Comparison of ENCODE assay signal across 9 mouse cellular contexts in the genomic region with DNA sequence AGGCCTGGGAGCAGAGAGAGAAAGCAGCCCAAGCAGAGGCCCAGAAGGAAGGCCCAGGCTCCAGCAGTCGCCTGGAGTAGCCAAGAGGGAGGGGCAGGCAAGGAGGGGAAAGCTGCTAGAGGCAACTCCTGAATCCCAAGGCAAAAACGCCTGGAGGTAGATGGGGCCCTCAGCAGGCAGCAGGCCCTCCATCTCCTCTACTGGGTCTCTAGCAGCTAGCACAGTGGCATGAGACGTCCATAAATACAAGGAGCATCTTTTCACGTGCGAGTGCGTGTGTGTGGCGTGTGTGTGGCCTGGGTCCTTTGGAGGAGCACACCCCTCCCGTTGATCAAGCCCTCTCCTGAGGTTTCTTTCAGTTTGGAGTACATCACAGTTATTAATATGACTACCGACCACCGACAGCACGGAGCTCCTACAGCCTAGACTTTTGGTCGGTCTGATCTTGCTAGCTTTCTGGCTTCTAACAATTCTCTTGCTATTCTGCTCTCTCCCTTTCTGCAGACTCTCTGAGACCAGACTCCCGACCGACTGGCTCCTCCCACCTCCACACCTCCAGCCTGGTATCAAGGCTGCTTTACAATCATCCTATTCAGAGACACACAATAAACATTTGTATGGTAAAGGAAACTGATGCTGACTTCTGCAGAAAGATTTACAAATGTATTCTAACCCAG. TPM values are rescaled to one million over a fixed set of nuclear protein-coding genes. Genes with fewer than 3 reads are reported as not detected.
A peak's percentile ranks its signal among the peaks of the same experiment; 100 is the strongest.
DNase-seq lines count a peak whose midpoint lies in the region; ATAC-seq lines count a peak whose summit lies in the region.
"Had no signal": no experiment of that assay in that cellular context is flagged by ENCODE, and none has a peak within 500 bp of the region (broad histone marks: within the 10 kb centered on the region; RNA-seq: fewer than 3 reads in every experiment).

No protein-coding gene starts in this region.

- no peaks in the 10 kb centered on the region for H3K36me3 ChIP-seq in embryonic facial prominence, embryonic 15.5 days
- H3K36me3 ChIP-seq in limb, embryonic 11.5 days (ENCODE audit: control insufficient read depth, insufficient read depth, low read length), result no peaks in the 10 kb centered on the region
- no peaks in the 10 kb centered on the region for H3K36me3 ChIP-seq in stomach, embryonic 14.5 days (ENCODE audit: control insufficient read depth, insufficient read depth, low read length)

- intact Hi-C loops in left cerebral cortex, postnatal 36 days (cut with DNase I), result no loop called here

- no peaks in the 10 kb centered on the region for H3K9me3 ChIP-seq in embryonic facial prominence, embryonic 15.5 days (replicated peaks)
- no peaks in the 10 kb centered on the region for H3K9me3 ChIP-seq in limb, embryonic 11.5 days (ENCODE audit: control insufficient read depth, low read length)
- H3K9me3 ChIP-seq in stomach, embryonic 14.5 days (ENCODE audit: control insufficient read depth, low read depth, low read length), result no peaks in the 10 kb centered on the region

- peak overlapping the region; percentile 85 for H3K27ac ChIP-seq in embryonic facial prominence, embryonic 15.5 days (replicated peaks)
- H3K27ac ChIP-seq in limb, embryonic 11.5 days (replicated peaks; ENCODE audit: low read depth, low read length), result peak overlapping the region; percentile 94
- peak overlapping the region; percentile 92 for H3K27ac ChIP-seq in stomach, embryonic 14.5 days (ENCODE audit: low read length)

- peak overlapping the region; percentile 34 for H3K4me2 ChIP-seq in embryonic facial prominence, embryonic 15.5 days (replicated peaks)
- H3K4me2 ChIP-seq in limb, embryonic 11.5 days (ENCODE audit: low read depth, severe bottlenecking), result peak overlapping the region; percentile 25; the same call in 1 of the 2 replicates
- H3K4me2 ChIP-seq in stomach, embryonic 14.5 days (replicated peaks; ENCODE audit: low read depth, low read length), result peak overlapping the region; percentile 25

- peak; percentile 15 for DNase-seq in lung, postnatal 10 days
- DNase-seq in lung, postnatal 25 days (ENCODE audit: low spot score), result no peak
- DNase-seq in limb, embryonic 11.5 days (ENCODE audit: low spot score), result peak; percentile 65
- DNase-seq in left cerebral cortex, postnatal 36 days (ENCODE audit: low spot score in 2 of 2), result no peak
- DNase-seq: cerebellum, adult 2 months had no signal

- no peak for ATAC-seq in embryonic facial prominence, embryonic 15.5 days (ENCODE audit: insufficient number of reproducible peaks, low FRiP score, low TSS enrichment, low read depth)
- ATAC-seq in limb, embryonic 11.5 days (ENCODE audit: insufficient number of reproducible peaks, low FRiP score, low TSS enrichment, low read depth), result peak; percentile 63; the same call in 1 of the 2 replicates
- no peak for ATAC-seq in stomach, embryonic 14.5 days (ENCODE audit: insufficient number of reproducible peaks, insufficient read depth, low FRiP score, low read depth)
- ATAC-seq in CD4-positive, CD25-positive, alpha-beta regulatory T cell, adult 4 months, result no peak
- no peak for ATAC-seq in cerebellum, adult (ENCODE audit: insufficient number of reproducible peaks, low FRiP score, low TSS enrichment)

- WGBS in embryonic facial prominence, embryonic 15.5 days, result 7% methylated on average over 14 of the region's 14 CpGs
- WGBS in limb, embryonic 11.5 days, result 4% methylated on average over 14 of the region's 14 CpGs
- 12% methylated on average over 14 of the region's 14 CpGs for WGBS in stomach, embryonic 14.5 days

- H3K9ac ChIP-seq in embryonic facial prominence, embryonic 15.5 days, result no peak overlapping the region
- peak overlapping the region; percentile 57 for H3K9ac ChIP-seq in limb, embryonic 11.5 days (ENCODE audit: low read length)
- H3K9ac ChIP-seq in stomach, embryonic 14.5 days (replicated peaks; ENCODE audit: low read depth, low read length), result no peak overlapping the region

- no peaks in the 10 kb centered on the region for H3K27me3 ChIP-seq in embryonic facial prominence, embryonic 15.5 days
- H3K27me3 ChIP-seq in limb, embryonic 11.5 days (ENCODE audit: control insufficient read depth, insufficient read depth, low read length), result no peaks in the 10 kb centered on the region
- H3K27me3 ChIP-seq in stomach, embryonic 14.5 days (ENCODE audit: control insufficient read depth, insufficient read depth, low read length), result no peaks in the 10 kb centered on the region

- H3K4me1 ChIP-seq in embryonic facial prominence, embryonic 15.5 days, result peaks cover 51% of the 10 kb centered on the region
- H3K4me1 ChIP-seq in limb, embryonic 11.5 days (ENCODE audit: control insufficient read depth, insufficient read depth, low read length), result peaks cover 34% of the 10 kb centered on the region
- peaks cover 29% of the 10 kb centered on the region for H3K4me1 ChIP-seq in stomach, embryonic 14.5 days (ENCODE audit: control insufficient read depth, insufficient read depth, low read length)

- H3K4me3 ChIP-seq in embryonic facial prominence, embryonic 15.5 days (replicated peaks), result peak overlapping the region; percentile 7; the same call in 1 of the 2 replicates
- H3K4me3 ChIP-seq in limb, embryonic 11.5 days (ENCODE audit: low read depth, low read length), result no peak overlapping the region
- no peak overlapping the region for H3K4me3 ChIP-seq in stomach, embryonic 14.5 days (ENCODE audit: low read depth, low read length)

RNA-seq across cellular contexts. Expression of gene Srsf9, which starts 9.9 kb away (rescaled TPM):
- 263 and 264 TPM in 2 replicates for polyA plus RNA-seq in embryonic facial prominence, embryonic 15.5 days (2015; fragmentation: Nextera tagmentation; extraction: Ambion mirVana)
- 417 and 433 TPM in 2 replicates for polyA plus RNA-seq in limb, embryonic 11.5 days (2014; fragmentation: Nextera tagmentation; extraction: Ambion mirVana)
- polyA plus RNA-seq in stomach, embryonic 14.5 days (2014; fragmentation: Nextera tagmentation; extraction: Ambion mirVana), result 218 and 229 TPM in 2 replicates
- polyA plus RNA-seq in CD4-positive, CD25-positive, alpha-beta regulatory T cell, adult 4 months (2017; shearing (Covaris generic)), result 10 to 100 TPM; 13.9 to 26.3 TPM
- 10 to 100 TPM; 62.5 to 70.6 TPM for total RNA-seq in left cerebral cortex, postnatal 36 days (2021)

RNA-seq across cellular contexts. Expression of gene Dynll1, which starts 16.3 kb away (rescaled TPM):
- 1,800 and 1,802 TPM in 2 replicates for polyA plus RNA-seq in embryonic facial prominence, embryonic 15.5 days (2015; fragmentation: Nextera tagmentation; extraction: Ambion mirVana)
- 1,968 and 2,035 TPM in 2 replicates for polyA plus RNA-seq in limb, embryonic 11.5 days (2014; fragmentation: Nextera tagmentation; extraction: Ambion mirVana)
- polyA plus RNA-seq in stomach, embryonic 14.5 days (2014; fragmentation: Nextera tagmentation; extraction: Ambion mirVana), result 1,629 and 1,647 TPM in 2 replicates
- 100 to 1,000 TPM; 272 to 484 TPM for polyA plus RNA-seq in CD4-positive, CD25-positive, alpha-beta regulatory T cell, adult 4 months (2017; shearing (Covaris generic))
- 100 to 1,000 TPM; 638 to 644 TPM for total RNA-seq in left cerebral cortex, postnatal 36 days (2021)

RNA-seq across cellular contexts. Expression of gene Gatc, which starts 23.9 kb away (rescaled TPM):
- 28.7 and 33.9 TPM in 2 replicates for polyA plus RNA-seq in embryonic facial prominence, embryonic 15.5 days (2015; fragmentation: Nextera tagmentation; extraction: Ambion mirVana)
- polyA plus RNA-seq in limb, embryonic 11.5 days (2014; fragmentation: Nextera tagmentation; extraction: Ambion mirVana), result 42.5 and 46.7 TPM in 2 replicates
- 36.0 and 37.0 TPM in 2 replicates for polyA plus RNA-seq in stomach, embryonic 14.5 days (2014; fragmentation: Nextera tagmentation; extraction: Ambion mirVana)
- polyA plus RNA-seq in CD4-positive, CD25-positive, alpha-beta regulatory T cell, adult 4 months (2017; shearing (Covaris generic)), result 10 to 100 TPM; 11.8 to 13.6 TPM
- total RNA-seq in left cerebral cortex, postnatal 36 days (2021), result 10 to 100 TPM; 20.3 to 21.7 TPM

RNA-seq across cellular contexts. Expression of gene Triap1, which starts 23.9 kb away (rescaled TPM):
- polyA plus RNA-seq in embryonic facial prominence, embryonic 15.5 days (2015; fragmentation: Nextera tagmentation; extraction: Ambion mirVana), result 56.4 and 66.2 TPM in 2 replicates
- polyA plus RNA-seq in limb, embryonic 11.5 days (2014; fragmentation: Nextera tagmentation; extraction: Ambion mirVana), result 59.8 and 64.4 TPM in 2 replicates
- 61.3 and 63.8 TPM in 2 replicates for polyA plus RNA-seq in stomach, embryonic 14.5 days (2014; fragmentation: Nextera tagmentation; extraction: Ambion mirVana)
- polyA plus RNA-seq in CD4-positive, CD25-positive, alpha-beta regulatory T cell, adult 4 months (2017; shearing (Covaris generic)), result 10 to 100 TPM; 50.6 to 54.3 TPM
- 10 to 100 TPM; 24.2 to 30.0 TPM for total RNA-seq in left cerebral cortex, postnatal 36 days (2021)

RNA-seq across cellular contexts. Expression of gene Cox6a1, which starts 31.7 kb away (rescaled TPM):
- polyA plus RNA-seq in embryonic facial prominence, embryonic 15.5 days (2015; fragmentation: Nextera tagmentation; extraction: Ambion mirVana), result 850 and 892 TPM in 2 replicates
- polyA plus RNA-seq in limb, embryonic 11.5 days (2014; fragmentation: Nextera tagmentation; extraction: Ambion mirVana), result 712 and 734 TPM in 2 replicates
- polyA plus RNA-seq in stomach, embryonic 14.5 days (2014; fragmentation: Nextera tagmentation; extraction: Ambion mirVana), result 898 and 932 TPM in 2 replicates
- polyA plus RNA-seq in CD4-positive, CD25-positive, alpha-beta regulatory T cell, adult 4 months (2017; shearing (Covaris generic)), result 100 to 1,000 TPM; 486 to 529 TPM
- total RNA-seq in left cerebral cortex, postnatal 36 days (2021), result 100 to 1,000 TPM; 677 to 817 TPM

Comparison
In these comparisons a context has a peak if more than half of its experiments do, and no peak if none do; other contexts are left out.
1. DNase-seq: peak in lung, postnatal 10 days (single experiment) and limb, embryonic 11.5 days (single experiment); none in lung, postnatal 25 days (single experiment) and left cerebral cortex, postnatal 36 days (0 of 2).
2. Peak in every context shown above with its lines, with median percentiles within 50 percentile points of each other: H3K27ac ChIP-seq and H3K4me2 ChIP-seq.